Comparison of ENCODE assay signal across 21 mouse cellular contexts in the genomic region with DNA sequence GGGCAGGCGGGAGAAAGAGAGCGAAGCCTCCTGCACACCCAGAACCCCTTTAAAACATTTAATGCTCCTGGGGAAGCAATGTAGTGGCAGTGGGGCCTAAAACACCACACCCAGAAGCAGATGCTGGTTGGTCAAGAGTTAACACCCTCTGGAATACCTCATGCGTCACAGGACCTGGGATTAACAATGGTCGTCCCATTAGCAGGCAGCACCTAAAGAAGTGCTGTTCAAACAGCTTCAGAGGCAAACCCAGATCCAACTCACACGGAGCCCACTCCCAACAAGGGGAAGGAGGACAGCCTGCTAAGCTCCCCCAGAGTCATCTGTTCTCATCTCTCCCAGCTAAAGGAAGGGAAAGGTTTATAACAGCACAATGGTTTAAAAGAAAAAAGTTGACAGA. TPM values are rescaled to one million over a fixed set of nuclear protein-coding genes. Genes with fewer than 3 reads are reported as not detected.
"Had no signal": no experiment of that assay in that cellular context is flagged by ENCODE, and none has a peak within 500 bp of the region (broad histone marks: within the 10 kb centered on the region; RNA-seq: fewer than 3 reads in every experiment).

No protein-coding gene starts in this region.

- H3K27ac ChIP-seq: lung, embryonic 15.5 days; macrophage; midbrain, embryonic 12.5 days; neural tube, embryonic 12.5 days had no signal

- H3K4me3 ChIP-seq: lung, embryonic 15.5 days; megakaryocyte, embryonic 14.5 days; midbrain, embryonic 12.5 days; neural tube, embryonic 12.5 days had no signal

- H3K4me1 ChIP-seq: megakaryocyte, embryonic 14.5 days had no signal

- H3K4me2 ChIP-seq: lung, embryonic 15.5 days; midbrain, embryonic 12.5 days; neural tube, embryonic 12.5 days had no signal

- H3K9me3 ChIP-seq: lung, embryonic 15.5 days; megakaryocyte, embryonic 14.5 days; midbrain, embryonic 12.5 days; neural tube, embryonic 12.5 days had no signal

- ATAC-seq: liver, postnatal 0 days; lung, postnatal 0 days; midbrain, embryonic 16.5 days had no signal

- H3K9ac ChIP-seq: liver, postnatal 0 days; lung, embryonic 15.5 days; midbrain, embryonic 12.5 days; neural tube, embryonic 12.5 days had no signal

- H3K36me3 ChIP-seq: lung, embryonic 15.5 days; midbrain, embryonic 12.5 days; neural tube, embryonic 12.5 days had no signal

- DNase-seq: liver, postnatal 0 days; lung, adult 2 months; lung, postnatal 14 days; lung, postnatal 36 days; midbrain, embryonic 14.5 days; retina, postnatal 1 day; right cerebral cortex, adult 18-20 months; right cerebral cortex, postnatal 25 days; right cerebral cortex, postnatal 4 days; spleen, adult 18-20 months; thymus, adult 2 months; thymus, postnatal 25 days; thymus, postnatal 4 days had no signal

- H3K27me3 ChIP-seq: lung, embryonic 15.5 days; neural tube, embryonic 12.5 days had no signal

RNA-seq across cellular contexts. Expression of a gene that starts 48.1 kb away (rescaled TPM):
- total RNA-seq: monocyte, adult 5-6 weeks had no signal
- polyA plus RNA-seq: thymus, adult 2 months had no signal
